Mouse (Mus musculus) heart, embryonic 16.5 days (tissue): ENCODE measurements around the gene Sept9. TPM values are rescaled to one million over a fixed set of nuclear protein-coding genes. Genes with fewer than 3 reads are reported as not detected.

Source experiments
- polyA plus RNA-seq: library from polyadenylated mRNA; unstranded; fragments of >200 nt; fragmentation: Nextera tagmentation; extraction: Ambion mirVana; gene quantifications from 2 replicates; pipeline ENCODE4 v1.2.1, GENCODE M21; 2015

Sept9 gene
- polyA plus RNA-seq, 1 experiment from 2014 or later: 71.0 TPM

Other genes starting within 250 kb of the Sept9 start
- 51.0 and 54.9 TPM in 2 replicates for gene Sec14l1, start 84.5 kb upstream of the Sept9 start, polyA plus RNA-seq